Mouse (Mus musculus) brain, embryonic 14.5 days (tissue): ENCODE measurements around the gene Syt13.

Experiments
- CTCF ChIP-seq: fragments of 200-500 bp; IDR thresholded peaks from 2 replicates; pipeline ENCODE4 v1.5.1; 2012; ENCODE audit warnings: inconsistent platforms, mild to moderate bottlenecking, moderate library complexity, borderline replicate concordance; ENCODE audit not compliant: insufficient read depth, insufficient read length; ENCODE audit errors: extremely low read depth
- POLR2A ChIP-seq: fragments of 200-500 bp; IDR thresholded peaks from 2 replicates; pipeline ENCODE4 v1.6.1; 2012; ENCODE audit warnings: mild to moderate bottlenecking, inconsistent platforms, borderline replicate concordance; ENCODE audit not compliant: poor library complexity, insufficient read depth, insufficient read length, severe bottlenecking; ENCODE audit errors: extremely low read depth

DNA sequence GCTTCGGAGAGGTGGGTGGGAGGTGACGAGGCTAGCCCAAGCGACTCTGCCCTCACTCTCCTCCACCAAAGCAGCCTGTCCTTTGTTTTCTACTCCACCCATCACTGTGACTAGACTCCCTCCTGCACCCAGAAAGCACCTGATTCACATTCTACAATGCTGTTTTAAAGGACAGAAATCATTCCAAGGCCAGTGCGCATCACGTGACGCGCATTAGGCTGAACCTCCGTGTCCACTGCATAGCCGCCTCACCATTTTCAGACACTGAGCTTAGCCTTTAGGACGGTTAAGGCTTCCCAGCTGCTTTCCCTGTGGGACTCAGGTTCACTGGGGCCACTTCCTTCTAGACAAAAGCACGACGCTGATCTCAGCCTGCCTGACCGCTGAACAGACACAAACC lies 11.2 kb upstream of the Syt13 start:
- TF ChIP-seq CTCF (no peak), POLR2A (no peak)
